Mouse (Mus musculus): ENCODE data around the gene Gpc4. TPM values are rescaled to one million over a fixed set of nuclear protein-coding genes. Genes with fewer than 3 reads are reported as not detected.

Gpc4 gene
- polyA plus RNA-seq, 1 experiment from 2014 or later = 5.4 TPM

GRCm38 (mm10) chrX:52154821-52155220, 10.2 kb downstream of the Gpc4 start:
- no peak overlapping the region for H3K4me3 ChIP-seq (ENCODE audit: low read depth, low read length)
- H3K9me3 ChIP-seq (replicated peaks; ENCODE audit: control insufficient read depth, low read length) = no peaks in the 10 kb centered on the region
- H3K27ac ChIP-seq (ENCODE audit: low read length) = no peak overlapping the region
- no peak overlapping the region for H3K9ac ChIP-seq (ENCODE audit: low read depth, low read length)
- no peaks in the 10 kb centered on the region for H3K36me3 ChIP-seq (ENCODE audit: control insufficient read depth, insufficient read depth)
- WGBS (ENCODE audit: insufficient replicate concordance) = 75% methylated on average over 4 of the region's 4 CpGs
- ATAC-seq (ENCODE audit: low read depth) = no peak
- peaks cover 4% of the 10 kb centered on the region; the same call in 1 of the 2 replicates for H3K4me1 ChIP-seq (ENCODE audit: control insufficient read depth, low read depth, low read length)
- H3K4me2 ChIP-seq (ENCODE audit: low read depth, low read length) = no peak overlapping the region
- no peaks in the 10 kb centered on the region; the same call in 1 of the 2 replicates for H3K27me3 ChIP-seq (ENCODE audit: control insufficient read depth, insufficient read depth, low read depth, low read length)

- no peak for ATAC-seq (ENCODE audit: low read depth)
- Histone ChIP-seq H3K36me3 (ENCODE audit: control insufficient read depth, insufficient read depth) (no peaks in the 10 kb centered on the region), H3K9ac (ENCODE audit: low read depth, low read length) (no peak overlapping the region), H3K4me3 (ENCODE audit: low read depth, low read length) (no peak overlapping the region), H3K27ac (ENCODE audit: low read length) (no peak overlapping the region), H3K4me2 (ENCODE audit: low read depth, low read length) (no peak overlapping the region), H3K27me3 (ENCODE audit: control insufficient read depth, insufficient read depth, low read depth, low read length) (no peaks in the 10 kb centered on the region; the same call in 1 of the 2 replicates), H3K9me3 (replicated peaks; ENCODE audit: control insufficient read depth, low read length) (no peaks in the 10 kb centered on the region), H3K4me1 (ENCODE audit: control insufficient read depth, low read depth, low read length) (peaks cover 4% of the 10 kb centered on the region; the same call in 1 of the 2 replicates)
- WGBS (ENCODE audit: insufficient replicate concordance) = 72% methylated on average over 4 of the region's 4 CpGs
Observed at GRCm38 (mm10) chrX:52153451-52153850, 11.6 kb downstream of the Gpc4 start.

GRCm38 (mm10) chrX:52152961-52153360, 12.1 kb downstream of the Gpc4 start:
- H3K9ac ChIP-seq (ENCODE audit: low read depth, low read length) = no peak overlapping the region
- H3K4me1 ChIP-seq (ENCODE audit: control insufficient read depth, low read depth, low read length) = peaks cover 4% of the 10 kb centered on the region; the same call in 1 of the 2 replicates
- no peaks in the 10 kb centered on the region for H3K36me3 ChIP-seq (ENCODE audit: control insufficient read depth, insufficient read depth)
- no peak overlapping the region for H3K4me3 ChIP-seq (ENCODE audit: low read depth, low read length)
- no peak for ATAC-seq (ENCODE audit: low read depth)
- no peaks in the 10 kb centered on the region for H3K9me3 ChIP-seq (replicated peaks; ENCODE audit: control insufficient read depth, low read length)
- H3K27me3 ChIP-seq (ENCODE audit: control insufficient read depth, insufficient read depth, low read depth, low read length) = no peaks in the 10 kb centered on the region; the same call in 1 of the 2 replicates
- no peak overlapping the region for H3K27ac ChIP-seq (ENCODE audit: low read length)
- WGBS (ENCODE audit: insufficient replicate concordance) = 71% methylated on average over 5 of the region's 5 CpGs
- H3K4me2 ChIP-seq (ENCODE audit: low read depth, low read length) = no peak overlapping the region

- H3K4me2 ChIP-seq (ENCODE audit: low read depth, low read length) = peak overlapping the region; percentile 47; the same call in 1 of the 2 replicates
Observed at GRCm38 (mm10) chrX:52151555-52151954, 13.5 kb downstream of the Gpc4 start.

GRCm38 (mm10) chrX:52151100-52151499, 14.0 kb downstream of the Gpc4 start:
- Histone ChIP-seq H3K9me3 (replicated peaks; ENCODE audit: control insufficient read depth, low read length) (no peaks in the 10 kb centered on the region), H3K4me1 (ENCODE audit: control insufficient read depth, low read depth, low read length) (peaks cover 4% of the 10 kb centered on the region; the same call in 1 of the 2 replicates), H3K9ac (ENCODE audit: low read depth, low read length) (no peak overlapping the region), H3K27me3 (ENCODE audit: control insufficient read depth, insufficient read depth, low read depth, low read length) (no peaks in the 10 kb centered on the region; the same call in 1 of the 2 replicates), H3K36me3 (ENCODE audit: control insufficient read depth, insufficient read depth) (no peaks in the 10 kb centered on the region), H3K4me2 (ENCODE audit: low read depth, low read length) (peak overlapping the region; percentile 47; the same call in 1 of the 2 replicates), H3K27ac (ENCODE audit: low read length) (peak overlapping the region; percentile 38; the same call in 1 of the 2 replicates), H3K4me3 (ENCODE audit: low read depth, low read length) (no peak overlapping the region; the same call in 1 of the 2 replicates)
- peak; percentile 90 for ATAC-seq (ENCODE audit: low read depth)
- whole genome bisulfite sequencing (ENCODE audit: insufficient replicate concordance) = 32% methylated on average over 7 of the region's 7 CpGs

More at GRCm38 (mm10) chrX:52151555-52151954, 13.5 kb downstream of the Gpc4 start:
- no peaks in the 10 kb centered on the region; the same call in 1 of the 2 replicates for H3K27me3 ChIP-seq (ENCODE audit: control insufficient read depth, insufficient read depth, low read depth, low read length)
- no peaks in the 10 kb centered on the region for H3K36me3 ChIP-seq (ENCODE audit: control insufficient read depth, insufficient read depth)
- no peak overlapping the region for H3K9ac ChIP-seq (ENCODE audit: low read depth, low read length)
- no peaks in the 10 kb centered on the region for H3K9me3 ChIP-seq (replicated peaks; ENCODE audit: control insufficient read depth, low read length)
- ATAC-seq (ENCODE audit: low read depth) = peak; percentile 76
- H3K27ac ChIP-seq (ENCODE audit: low read length) = peak overlapping the region; percentile 38; the same call in 1 of the 2 replicates
- no peak overlapping the region for H3K4me3 ChIP-seq (ENCODE audit: low read depth, low read length)
- H3K4me1 ChIP-seq (ENCODE audit: control insufficient read depth, low read depth, low read length) = peaks cover 4% of the 10 kb centered on the region; the same call in 1 of the 2 replicates
- 48% methylated on average over 5 of the region's 5 CpGs for WGBS (ENCODE audit: insufficient replicate concordance)

GRCm38 (mm10) chrX:52145563-52145962, 19.5 kb downstream of the Gpc4 start:
- no peak for ATAC-seq (ENCODE audit: low read depth)
- Histone ChIP-seq H3K4me2 (ENCODE audit: low read depth, low read length) (no peak overlapping the region), H3K4me1 (ENCODE audit: control insufficient read depth, low read depth, low read length) (no peaks in the 10 kb centered on the region; the same call in 1 of the 2 replicates), H3K27me3 (ENCODE audit: control insufficient read depth, insufficient read depth, low read depth, low read length) (no peaks in the 10 kb centered on the region), H3K4me3 (ENCODE audit: low read depth, low read length) (no peak overlapping the region), H3K9me3 (replicated peaks; ENCODE audit: control insufficient read depth, low read length) (no peaks in the 10 kb centered on the region), H3K36me3 (ENCODE audit: control insufficient read depth, insufficient read depth) (no peaks in the 10 kb centered on the region), H3K27ac (ENCODE audit: low read length) (no peak overlapping the region), H3K9ac (ENCODE audit: low read depth, low read length) (no peak overlapping the region)

GRCm38 (mm10) chrX:52144491-52144890, 20.6 kb downstream of the Gpc4 start:
- ATAC-seq (ENCODE audit: low read depth) = no peak
- Histone ChIP-seq H3K27ac (ENCODE audit: low read length) (no peak overlapping the region), H3K4me2 (ENCODE audit: low read depth, low read length) (peak overlapping the region; percentile 12; the same call in 1 of the 2 replicates), H3K27me3 (ENCODE audit: control insufficient read depth, insufficient read depth, low read depth, low read length) (no peaks in the 10 kb centered on the region), H3K9me3 (replicated peaks; ENCODE audit: control insufficient read depth, low read length) (no peaks in the 10 kb centered on the region), H3K4me1 (ENCODE audit: control insufficient read depth, low read depth, low read length) (no peaks in the 10 kb centered on the region; the same call in 1 of the 2 replicates), H3K9ac (ENCODE audit: low read depth, low read length) (no peak overlapping the region), H3K4me3 (ENCODE audit: low read depth, low read length) (no peak overlapping the region), H3K36me3 (ENCODE audit: control insufficient read depth, insufficient read depth) (no peaks in the 10 kb centered on the region)
- WGBS (ENCODE audit: insufficient replicate concordance) = 53% methylated on average over 7 of the region's 7 CpGs

GRCm38 (mm10) chrX:52140316-52140715, 24.7 kb downstream of the Gpc4 start:
- no peak overlapping the region for H3K4me2 ChIP-seq (ENCODE audit: low read depth, low read length)
- ATAC-seq (ENCODE audit: low read depth) = no peak
- H3K27ac ChIP-seq (ENCODE audit: low read length) = no peak overlapping the region
- H3K4me1 ChIP-seq (ENCODE audit: control insufficient read depth, low read depth, low read length) = no peaks in the 10 kb centered on the region; the same call in 1 of the 2 replicates
- H3K4me3 ChIP-seq (ENCODE audit: low read depth, low read length) = no peak overlapping the region
- no peaks in the 10 kb centered on the region for H3K27me3 ChIP-seq (ENCODE audit: control insufficient read depth, insufficient read depth, low read depth, low read length)
- H3K36me3 ChIP-seq (ENCODE audit: control insufficient read depth, insufficient read depth) = no peaks in the 10 kb centered on the region
- no peaks in the 10 kb centered on the region for H3K9me3 ChIP-seq (replicated peaks; ENCODE audit: control insufficient read depth, low read length)
- no peak overlapping the region for H3K9ac ChIP-seq (ENCODE audit: low read depth, low read length)

GRCm38 (mm10) chrX:52138461-52139075, 26.5 kb downstream of the Gpc4 start:
- Histone ChIP-seq H3K4me2 (ENCODE audit: low read depth, low read length) (no peak overlapping the region), H3K4me1 (ENCODE audit: control insufficient read depth, low read depth, low read length) (no peaks in the 10 kb centered on the region), H3K4me3 (ENCODE audit: low read depth, low read length) (no peak overlapping the region), H3K9ac (ENCODE audit: low read depth, low read length) (no peak overlapping the region), H3K27ac (ENCODE audit: low read length) (no peak overlapping the region), H3K36me3 (ENCODE audit: control insufficient read depth, insufficient read depth) (no peaks in the 10 kb centered on the region), H3K9me3 (replicated peaks; ENCODE audit: control insufficient read depth, low read length) (no peaks in the 10 kb centered on the region), H3K27me3 (ENCODE audit: control insufficient read depth, insufficient read depth, low read depth, low read length) (no peaks in the 10 kb centered on the region; the same call in 1 of the 2 replicates)
- WGBS (ENCODE audit: insufficient replicate concordance) = 54% methylated on average over 2 of the region's 2 CpGs
- no peak for ATAC-seq (ENCODE audit: low read depth)

Data from liver, embryonic 16.5 days (tissue).